Mouse (Mus musculus): ENCODE results near the gene Gm3072.
"Not testable (repeated sequence)": the region's sequence is repeated elsewhere in the genome, so short reads cannot be mapped to it uniquely, and the experiment has no call there.

DNA sequence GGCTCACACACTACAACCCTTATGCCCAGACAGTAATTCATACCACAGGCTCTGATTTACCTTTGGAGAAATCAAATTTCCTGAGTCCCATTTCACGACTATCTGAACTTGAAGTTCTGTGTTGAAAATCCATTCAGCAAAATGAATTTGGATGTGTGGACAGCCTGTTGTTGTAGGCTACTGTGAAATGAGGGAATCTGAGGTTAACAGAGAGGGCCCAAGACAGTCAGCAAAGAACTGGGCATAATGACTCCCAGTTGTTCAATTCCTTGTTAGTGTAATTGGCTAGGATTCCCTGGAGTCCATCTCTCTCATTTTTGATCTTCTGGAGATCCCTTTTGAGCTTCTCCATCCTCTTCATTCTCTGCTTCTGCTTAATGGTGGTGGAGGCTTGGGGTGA lies 13.7 kb downstream of the Gm3072 start:
- not testable (repeated sequence) for TF ChIP-seq CTCF (IDR thresholded peaks at IDR 0.05; ENCODE audit: low read depth, low read length); POLR2A (IDR thresholded peaks at IDR 0.05; ENCODE audit: insufficient read depth, low read length); EP300 (IDR thresholded peaks at IDR 0.05; ENCODE audit: insufficient read depth, low read depth, low read length)
